Mouse (Mus musculus) C2C12 (cell line): ENCODE measurements at regions not wholly inside any gene's neighbourhood (a gene's known extent, or its start where the extent isn't known, plus 50 kb on each side); places are given as distances from the start of the nearest gene placed in this dataset.

ENCODE experiments used
- H3K27me3 ChIP-seq: one replicate; pipeline ENCODE4 v1.6.1; 2011; ENCODE audit not compliant: control insufficient read depth, insufficient read depth, insufficient read length
- H3K36me3 ChIP-seq: one replicate; pipeline ENCODE4 v1.6.1; 2011; ENCODE audit not compliant: control insufficient read depth, insufficient read depth
- H3K4me3 ChIP-seq: one replicate; pipeline ENCODE4 v1.5.1; 2011; ENCODE audit warnings: mild to moderate bottlenecking, control low read depth; ENCODE audit not compliant: poor library complexity, insufficient read depth, severe bottlenecking
- H3K79me2 ChIP-seq: one replicate; pipeline ENCODE4 v1.6.1; 2011; ENCODE audit not compliant: control insufficient read depth, insufficient read depth
- H3K79me3 ChIP-seq: one replicate; pipeline ENCODE4 v1.6.1; 2011; ENCODE audit warnings: low read depth, control low read depth
- H3ac ChIP-seq: one replicate; pipeline ENCODE3; 2011; ENCODE audit warnings: low read depth; ENCODE audit not compliant: control insufficient read depth, insufficient read length
- CEBPB ChIP-seq: IDR thresholded peaks from one replicate; pipeline ENCODE4 v1.6.1; 2011; ENCODE audit warnings: low read depth, mild to moderate bottlenecking, control low read depth, moderate library complexity
- CTCF ChIP-seq: IDR thresholded peaks from one replicate; pipeline ENCODE4 v1.5.1; 2011; ENCODE audit not compliant: control insufficient read depth, insufficient read depth, insufficient read length
- FOSL1 ChIP-seq: IDR thresholded peaks from one replicate; pipeline ENCODE4 v1.8.0; 2011; ENCODE audit warnings: mild to moderate bottlenecking, low read length; ENCODE audit not compliant: poor library complexity, insufficient read depth, severe bottlenecking
- MAX ChIP-seq: IDR thresholded peaks from one replicate; pipeline ENCODE4 v1.6.1; 2011; ENCODE audit warnings: mild to moderate bottlenecking, control low read depth
- MYOD1 ChIP-seq: IDR thresholded peaks from one replicate; pipeline ENCODE4 v1.6.1; 2011; ENCODE audit warnings: low read depth; ENCODE audit not compliant: control insufficient read depth, insufficient read length
- MYOG ChIP-seq: IDR thresholded peaks from one replicate; pipeline ENCODE4 v1.6.1; 2011; ENCODE audit not compliant: control insufficient read depth, insufficient read length; ENCODE audit errors: extremely low read depth
- USF1 ChIP-seq: IDR thresholded peaks from one replicate; pipeline ENCODE4 v1.6.1; 2011; ENCODE audit warnings: low read depth, mild to moderate bottlenecking, control low read depth, moderate library complexity

GRCm38 (mm10) chr2:70914372-70914771, 88.8 kb upstream of the Tlk1 start:
- Histone ChIP-seq H3K4me3 (no peak overlapping the region), H3K36me3 (no peaks in the 10 kb centered on the region), H3K27me3 (peaks cover 4% of the 10 kb centered on the region), H3K79me3 (no peaks in the 10 kb centered on the region), H3ac (no peak overlapping the region), H3K79me2 (no peaks in the 10 kb centered on the region)
- TF ChIP-seq CEBPB: no peak
- no peak for TF ChIP-seq MYOG
- TF ChIP-seq MAX: no peak
- TF ChIP-seq USF1: no peak
- TF ChIP-seq CTCF: no peak
- no peak for TF ChIP-seq FOSL1
- no peak for TF ChIP-seq MYOD1

GRCm38 (mm10) chr2:70909401-70909800, 83.9 kb upstream of the Tlk1 start:
- Histone ChIP-seq H3K79me3 (no peaks in the 10 kb centered on the region), H3K36me3 (no peaks in the 10 kb centered on the region), H3K27me3 (no peaks in the 10 kb centered on the region), H3ac (no peak overlapping the region), H3K4me3 (no peak overlapping the region), H3K79me2 (no peaks in the 10 kb centered on the region)
- no peak for TF ChIP-seq MYOD1
- no peak for TF ChIP-seq CTCF
- TF ChIP-seq FOSL1: no peak
- no peak for TF ChIP-seq MYOG

DNA sequence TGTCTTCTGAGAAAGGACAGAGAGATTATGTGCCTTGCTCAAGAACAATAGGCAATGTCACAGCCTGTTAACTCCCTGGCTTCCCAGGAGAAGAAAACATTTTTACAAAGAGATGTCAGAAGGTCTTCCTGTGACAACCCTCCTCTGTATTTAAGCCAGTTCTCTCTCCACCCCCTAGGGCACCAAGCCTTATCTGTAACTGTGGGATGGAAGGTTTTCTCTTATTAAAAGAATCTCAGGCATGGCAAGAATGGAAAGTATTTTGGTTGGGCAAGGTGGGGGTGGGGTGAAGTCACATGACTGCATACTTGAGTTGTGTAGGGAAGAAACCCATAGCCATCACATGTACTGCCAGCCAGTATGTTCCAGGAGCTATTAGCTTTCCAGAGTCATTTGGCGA, 83.1 kb upstream of the Tlk1 start:
- H3K36me3 ChIP-seq: no peaks in the 10 kb centered on the region
- no peaks in the 10 kb centered on the region for H3K79me2 ChIP-seq
- TF ChIP-seq CEBPB: no peak
- TF ChIP-seq USF1: peak; percentile 61
- no peaks in the 10 kb centered on the region for H3K27me3 ChIP-seq
- H3K4me3 ChIP-seq: no peak overlapping the region
- H3K79me3 ChIP-seq: no peaks in the 10 kb centered on the region
- no peak overlapping the region for H3ac ChIP-seq

GRCm38 (mm10) chr2:70906216-70906615, 80.7 kb upstream of the Tlk1 start:
- H3ac ChIP-seq: no peak overlapping the region
- H3K36me3 ChIP-seq: no peaks in the 10 kb centered on the region
- no peaks in the 10 kb centered on the region for H3K79me2 ChIP-seq
- TF ChIP-seq MAX (no peak), FOSL1 (no peak), USF1 (no peak), MYOD1 (no peak), CTCF (no peak), CEBPB (peak; percentile 11), MYOG (no peak)
- H3K4me3 ChIP-seq: no peak overlapping the region
- no peaks in the 10 kb centered on the region for H3K79me3 ChIP-seq
- H3K27me3 ChIP-seq: no peaks in the 10 kb centered on the region

DNA sequence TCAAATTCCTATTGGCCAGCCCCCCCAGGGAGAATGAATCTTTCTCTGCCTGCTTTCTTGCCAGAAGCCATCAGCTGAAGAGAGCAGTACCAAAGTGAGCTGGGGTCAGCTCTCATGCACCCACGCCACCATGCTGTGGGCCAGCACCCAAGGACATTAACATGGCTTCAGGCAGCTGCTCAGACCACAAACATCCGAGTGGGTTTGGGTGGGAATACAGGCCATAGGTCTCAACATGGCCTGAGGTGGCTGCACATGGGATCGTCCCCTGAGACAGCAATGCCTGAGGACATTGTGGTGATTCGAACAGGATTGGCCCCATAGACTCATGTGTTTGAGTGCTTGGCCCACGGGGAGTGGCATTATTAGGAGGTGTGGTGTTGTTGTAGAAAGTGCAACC, 78.9 kb upstream of the Tlk1 start:
- H3K36me3 ChIP-seq: no peaks in the 10 kb centered on the region
- TF ChIP-seq FOSL1 (no peak), MYOG (no peak), CEBPB (no peak)
- no peaks in the 10 kb centered on the region for H3K79me3 ChIP-seq
- H3K79me2 ChIP-seq: no peaks in the 10 kb centered on the region
- H3ac ChIP-seq: no peak overlapping the region
- H3K4me3 ChIP-seq: no peak overlapping the region
- H3K27me3 ChIP-seq: no peaks in the 10 kb centered on the region

DNA sequence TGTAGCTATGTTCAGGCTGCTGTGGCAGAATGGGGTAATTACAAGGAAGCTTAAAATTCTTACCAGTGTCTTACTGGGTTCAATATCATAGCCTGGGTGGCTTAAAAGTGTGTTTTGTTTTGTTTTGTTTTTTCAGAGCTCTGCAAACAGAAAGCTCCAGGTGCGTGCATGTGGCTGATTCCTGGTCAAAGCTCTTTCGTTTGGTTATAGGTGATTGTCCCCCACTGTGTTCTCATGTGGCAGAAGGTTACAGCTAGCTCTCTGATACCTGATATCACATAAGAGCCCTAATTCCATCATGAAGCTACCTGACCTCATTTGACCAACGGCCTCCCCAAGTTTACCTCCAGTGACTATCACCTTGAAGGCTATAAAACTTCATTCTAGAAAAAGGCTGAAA, 76.7 kb upstream of the Tlk1 start:
- Histone ChIP-seq H3K79me3 (no peaks in the 10 kb centered on the region), H3K79me2 (no peaks in the 10 kb centered on the region), H3K4me3 (no peak overlapping the region), H3K27me3 (no peaks in the 10 kb centered on the region), H3ac (no peak overlapping the region), H3K36me3 (no peaks in the 10 kb centered on the region)
- TF ChIP-seq CEBPB (no peak), MYOD1 (no peak), FOSL1 (no peak), USF1 (no peak), MAX (no peak), MYOG (no peak), CTCF (no peak)

GRCm38 (mm10) chr2:70901479-70901878, 76.0 kb upstream of the Tlk1 start:
- Histone ChIP-seq H3K27me3 (no peaks in the 10 kb centered on the region), H3K4me3 (no peak overlapping the region), H3K36me3 (no peaks in the 10 kb centered on the region), H3K79me3 (no peaks in the 10 kb centered on the region), H3ac (no peak overlapping the region), H3K79me2 (no peaks in the 10 kb centered on the region)
- no peak for TF ChIP-seq CTCF
- TF ChIP-seq MYOD1: no peak
- TF ChIP-seq FOSL1: no peak
- no peak for TF ChIP-seq CEBPB
- TF ChIP-seq USF1: no peak
- no peak for TF ChIP-seq MAX
- no peak for TF ChIP-seq MYOG
